Mouse (Mus musculus) midbrain, embryonic 10.5 days (tissue): ENCODE measurements at regions not wholly inside any gene's neighbourhood (a gene's known extent, or its start where the extent isn't known, plus 50 kb on each side); places are given as distances from the start of the nearest gene placed in this dataset.

Experiments
- DNase-seq: peaks from one replicate; pipeline ENCODE4 v3.0.0-alpha.2; 2017; ENCODE audit warnings: low spot score
- H3K27ac ChIP-seq: fragments of 300-500 bp; sonication (generic); replicated peaks from 2 replicates; pipeline ENCODE4 v1.5.1; 2016; ENCODE audit warnings: mild to moderate bottlenecking
- H3K27me3 ChIP-seq: fragments of 300-500 bp; sonication (generic); 2 replicates; pipeline ENCODE4 v1.6.1; 2016; ENCODE audit warnings: low read depth, mild to moderate bottlenecking; ENCODE audit not compliant: poor library complexity, severe bottlenecking
- H3K36me3 ChIP-seq: fragments of 300-500 bp; sonication (generic); 2 replicates; pipeline ENCODE4 v1.6.1; 2016; ENCODE audit warnings: mild to moderate bottlenecking, moderate library complexity
- H3K4me1 ChIP-seq: fragments of 300-500 bp; sonication (generic); 2 replicates; pipeline ENCODE4 v1.6.1; 2016
- H3K4me3 ChIP-seq: fragments of 300-500 bp; sonication (generic); 2 replicates; pipeline ENCODE4 v1.5.1; 2016; ENCODE audit warnings: mild to moderate bottlenecking, moderate library complexity
- H3K9me3 ChIP-seq: fragments of 300-500 bp; sonication (generic); replicated peaks from 2 replicates; pipeline ENCODE4 v1.6.1; 2016; ENCODE audit warnings: mild to moderate bottlenecking
- WGBS: fragments of 180-500 bp; shearing (Covaris S2); methylation state at CpG from one replicate; pipeline ENCODE4 v1.1.7; 2016; 5-methylcytosine and 5-hydroxymethylcytosine counted together

GRCm38 (mm10) chr1:128724433-128725091 lies 132.5 kb upstream of the Cxcr4 start:
- Histone ChIP-seq H3K4me3 (no peak overlapping the region), H3K27ac (no peak overlapping the region), H3K4me1 (no peaks in the 10 kb centered on the region), H3K36me3 (no peaks in the 10 kb centered on the region), H3K27me3 (no peaks in the 10 kb centered on the region), H3K9me3 (no peaks in the 10 kb centered on the region)
- 90% methylated on average over 6 of the region's 6 CpGs for whole genome bisulfite sequencing
- DNase-seq, result no peak

GRCm38 (mm10) chr1:128723843-128724242 lies 131.8 kb upstream of the Cxcr4 start:
- no peak for DNase-seq
- H3K27me3 ChIP-seq, result no peaks in the 10 kb centered on the region
- no peak overlapping the region for H3K27ac ChIP-seq
- H3K9me3 ChIP-seq, result no peaks in the 10 kb centered on the region
- no peaks in the 10 kb centered on the region for H3K4me1 ChIP-seq
- no peaks in the 10 kb centered on the region for H3K36me3 ChIP-seq
- 40% methylated on average over 3 of the region's 3 CpGs for WGBS
- H3K4me3 ChIP-seq, result no peak overlapping the region

GRCm38 (mm10) chr1:128722061-128722471 lies 130.0 kb upstream of the Cxcr4 start:
- 89% methylated on average over 2 of the region's 2 CpGs for WGBS
- Histone ChIP-seq H3K4me3 (no peak overlapping the region), H3K36me3 (no peaks in the 10 kb centered on the region), H3K9me3 (no peaks in the 10 kb centered on the region), H3K27me3 (no peaks in the 10 kb centered on the region), H3K4me1 (no peaks in the 10 kb centered on the region), H3K27ac (no peak overlapping the region)
- DNase-seq, result no peak

- H3K27ac ChIP-seq, result no peak overlapping the region
- no peaks in the 10 kb centered on the region for H3K27me3 ChIP-seq
- H3K4me1 ChIP-seq, result peaks cover 27% of the 10 kb centered on the region
- 78% methylated on average over 6 of the region's 6 CpGs for WGBS
- H3K9me3 ChIP-seq, result no peaks in the 10 kb centered on the region
- H3K4me3 ChIP-seq, result no peak overlapping the region
- H3K36me3 ChIP-seq, result no peaks in the 10 kb centered on the region
- DNase-seq, result no peak
Measured at GRCm38 (mm10) chr1:128714843-128715242, 122.8 kb upstream of the Cxcr4 start.

GRCm38 (mm10) chr1:128712876-128713275 lies 120.8 kb upstream of the Cxcr4 start:
- Histone ChIP-seq H3K9me3 (no peaks in the 10 kb centered on the region), H3K27me3 (no peaks in the 10 kb centered on the region), H3K27ac (peak overlapping the region; percentile 71), H3K4me3 (no peak overlapping the region), H3K4me1 (peaks cover 27% of the 10 kb centered on the region), H3K36me3 (no peaks in the 10 kb centered on the region)
- 89% methylated on average over 7 of the region's 7 CpGs for WGBS
- DNase-seq, result no peak

- Histone ChIP-seq H3K36me3 (no peaks in the 10 kb centered on the region), H3K4me3 (no peak overlapping the region), H3K27ac (peak overlapping the region; percentile 42; the same call in 1 of the 2 replicates), H3K4me1 (peaks cover 27% of the 10 kb centered on the region), H3K9me3 (no peaks in the 10 kb centered on the region), H3K27me3 (no peaks in the 10 kb centered on the region)
- 87% methylated on average over 5 of the region's 5 CpGs for WGBS
- DNase-seq, result no peak
Measured at GRCm38 (mm10) chr1:128711121-128711520, 119.0 kb upstream of the Cxcr4 start.

GRCm38 (mm10) chr1:128707747-128708146 lies 115.7 kb upstream of the Cxcr4 start:
- peaks cover 3% of the 10 kb centered on the region for H3K4me1 ChIP-seq
- 93% methylated on average over 6 of the region's 6 CpGs for WGBS
- H3K27ac ChIP-seq, result no peak overlapping the region
- H3K36me3 ChIP-seq, result no peaks in the 10 kb centered on the region
- no peaks in the 10 kb centered on the region for H3K9me3 ChIP-seq
- H3K4me3 ChIP-seq, result no peak overlapping the region
- DNase-seq, result no peak
- no peaks in the 10 kb centered on the region for H3K27me3 ChIP-seq

GRCm38 (mm10) chr1:128706167-128706566 lies 114.1 kb upstream of the Cxcr4 start:
- DNase-seq, result no peak
- no peaks in the 10 kb centered on the region for H3K36me3 ChIP-seq
- WGBS, result 85% methylated on average over 2 of the region's 2 CpGs
- no peak overlapping the region for H3K4me3 ChIP-seq
- H3K9me3 ChIP-seq, result no peaks in the 10 kb centered on the region
- H3K27me3 ChIP-seq, result no peaks in the 10 kb centered on the region
- H3K27ac ChIP-seq, result 0 out of 2 replicates have a peak overlapping the region, but pooled peaks have one; percentile 7
- no peaks in the 10 kb centered on the region for H3K4me1 ChIP-seq

- Histone ChIP-seq H3K27me3 (no peaks in the 10 kb centered on the region), H3K4me3 (no peak overlapping the region), H3K36me3 (no peaks in the 10 kb centered on the region), H3K27ac (no peak overlapping the region), H3K9me3 (no peaks in the 10 kb centered on the region), H3K4me1 (no peaks in the 10 kb centered on the region)
- 85% methylated on average over 3 of the region's 3 CpGs for WGBS
- no peak for DNase-seq
Measured at GRCm38 (mm10) chr1:128705071-128705503, 113.0 kb upstream of the Cxcr4 start.

GRCm38 (mm10) chr1:128701326-128701725 lies 109.2 kb upstream of the Cxcr4 start:
- 70% methylated on average over 3 of the region's 3 CpGs for WGBS
- no peak overlapping the region for H3K4me3 ChIP-seq

GRCm38 (mm10) chr1:128697962-128698361 lies 105.9 kb upstream of the Cxcr4 start:
- Histone ChIP-seq H3K27me3 (no peaks in the 10 kb centered on the region), H3K36me3 (no peaks in the 10 kb centered on the region), H3K9me3 (no peaks in the 10 kb centered on the region), H3K4me3 (no peak overlapping the region), H3K4me1 (peaks cover 7% of the 10 kb centered on the region), H3K27ac (no peak overlapping the region)
- no peak for DNase-seq
- WGBS, result 88% methylated on average over 4 of the region's 4 CpGs

More at GRCm38 (mm10) chr1:128701326-128701725, 109.2 kb upstream of the Cxcr4 start:
- Histone ChIP-seq H3K4me1 (no peaks in the 10 kb centered on the region), H3K36me3 (no peaks in the 10 kb centered on the region), H3K27ac (no peak overlapping the region), H3K9me3 (no peaks in the 10 kb centered on the region), H3K27me3 (no peaks in the 10 kb centered on the region)
- no peak for DNase-seq

- Histone ChIP-seq H3K27me3 (no peaks in the 10 kb centered on the region), H3K9me3 (no peaks in the 10 kb centered on the region), H3K27ac (no peak overlapping the region), H3K4me3 (no peak overlapping the region), H3K36me3 (no peaks in the 10 kb centered on the region), H3K4me1 (peaks cover 27% of the 10 kb centered on the region)
- 84% methylated on average over 2 of the region's 2 CpGs for WGBS
- no peak for DNase-seq
Measured at GRCm38 (mm10) chr1:128695936-128696335, 103.8 kb upstream of the Cxcr4 start.

- no peaks in the 10 kb centered on the region for H3K9me3 ChIP-seq
- no peaks in the 10 kb centered on the region for H3K36me3 ChIP-seq
- peaks cover 54% of the 10 kb centered on the region for H3K4me1 ChIP-seq
- H3K27ac ChIP-seq, result peak overlapping the region; percentile 80
- peaks cover 7% of the 10 kb centered on the region for H3K27me3 ChIP-seq
- DNase-seq, result no peak
- H3K4me3 ChIP-seq, result no peak overlapping the region
Measured at GRCm38 (mm10) chr1:128692799-128693198, 100.7 kb upstream of the Cxcr4 start.
